Mouse (Mus musculus) left cerebral cortex, postnatal 10 days (tissue): Measurements from ENCODE around the gene Nudt9. TPM values are rescaled to one million over a fixed set of nuclear protein-coding genes. Genes with fewer than 3 reads are reported as not detected.
"Not testable (repeated sequence)": the region's sequence is repeated elsewhere in the genome, so short reads cannot be mapped to it uniquely, and the experiment has no call there.

ENCODE experiments used
- DNase-seq, 2 experiments: peaks; one replicate each; pipeline ENCODE4 v3.0.0; 2021 to 2022; ENCODE audit warnings: low spot score in 2 of 2, mixed read lengths in 1 of 2; ENCODE audit errors: extremely low spot score in 1 of 2
- intact Hi-C: fragments of 180-260 bp; cut with DNase I; formaldehyde crosslinking; loops from one replicate; pipeline ENCODE4 v1.15.1; 2025
- total RNA-seq, 2 experiments: library from RNA; stranded (reverse); gene quantifications; 2 replicates each; pipeline ENCODE4 v1.2.3; 2021

Nudt9 gene
- 10 to 100 TPM; 50.9 to 55.9 TPM for total RNA-seq

- DNase-seq: peak; percentile 96 to 99
- intact Hi-C loops: loop anchor here (10.0 kb wide), 1 partner anchor 192 kb away; no protein-coding TSS in a partner anchor
Observed at GRCm38 (mm10) chr5:104046256-104047199, at the start of gene Nudt9. TSS of gene Nudt9 (plus strand) at chr5:104046306.

DNA sequence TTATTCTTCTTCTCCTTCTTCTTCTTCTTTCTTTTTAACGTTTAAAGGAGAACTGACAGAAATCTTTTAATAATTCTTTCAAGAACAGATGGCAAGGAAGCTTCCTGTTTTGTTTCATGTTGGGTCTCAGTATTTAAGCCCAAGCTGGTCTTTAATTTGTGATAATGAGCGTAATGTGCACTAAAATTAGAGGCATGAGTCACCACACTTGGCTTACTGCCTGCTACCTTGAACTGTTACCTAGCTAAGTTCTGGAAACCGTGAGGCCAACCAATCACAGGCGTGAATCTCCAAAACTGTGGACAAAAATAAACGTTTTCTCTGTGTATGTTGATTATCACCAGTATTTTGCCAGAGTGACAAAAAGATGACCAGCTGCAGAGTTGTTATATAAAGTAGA lies 47.4 kb upstream of the Nudt9 start:
- intact Hi-C loops: loop anchor here (5.0 kb wide), 1 partner anchor 339 kb away; no protein-coding TSS in a partner anchor
- no peak for DNase-seq

DNA sequence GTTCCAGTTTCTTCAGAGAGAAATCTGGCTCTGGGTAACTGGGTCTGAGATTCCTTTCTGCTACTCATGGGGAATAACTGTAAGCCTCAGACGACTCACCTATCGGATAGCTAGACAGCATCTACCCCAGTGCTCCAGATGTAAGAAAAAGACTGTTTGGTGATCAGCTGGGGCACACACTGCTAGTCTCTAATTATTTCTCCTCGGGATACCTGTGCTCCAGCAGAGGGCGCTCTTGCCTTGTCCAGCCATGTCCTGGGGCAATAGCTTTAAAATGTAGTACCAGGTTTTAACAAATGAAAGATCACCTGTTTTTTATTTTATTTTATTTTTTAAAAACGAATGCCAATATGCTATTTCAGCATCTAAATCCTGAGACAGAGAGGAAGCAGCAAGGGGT lies 46.4 kb upstream of the Nudt9 start:
- peak; percentile 60 to 84 for DNase-seq
- intact Hi-C loops: loop anchor here (2.0 to 5.0 kb wide), 2 partner anchors 39 to 338 kb away; no protein-coding TSS in a partner anchor

GRCm38 (mm10) chr5:104002549-104003255 lies 43.4 kb upstream of the Nudt9 start:
- DNase-seq: no peak

GRCm38 (mm10) chr5:104003256-104003931 lies 42.7 kb upstream of the Nudt9 start:
- no peak for DNase-seq
- intact Hi-C loops: no loop called here

More at GRCm38 (mm10) chr5:104002549-104003255, 43.4 kb upstream of the Nudt9 start:
- intact Hi-C loops: no loop called here

- intact Hi-C loops: no loop called here
- DNase-seq: no peak
Observed at GRCm38 (mm10) chr5:104003955-104004354, 42.2 kb upstream of the Nudt9 start.

DNA sequence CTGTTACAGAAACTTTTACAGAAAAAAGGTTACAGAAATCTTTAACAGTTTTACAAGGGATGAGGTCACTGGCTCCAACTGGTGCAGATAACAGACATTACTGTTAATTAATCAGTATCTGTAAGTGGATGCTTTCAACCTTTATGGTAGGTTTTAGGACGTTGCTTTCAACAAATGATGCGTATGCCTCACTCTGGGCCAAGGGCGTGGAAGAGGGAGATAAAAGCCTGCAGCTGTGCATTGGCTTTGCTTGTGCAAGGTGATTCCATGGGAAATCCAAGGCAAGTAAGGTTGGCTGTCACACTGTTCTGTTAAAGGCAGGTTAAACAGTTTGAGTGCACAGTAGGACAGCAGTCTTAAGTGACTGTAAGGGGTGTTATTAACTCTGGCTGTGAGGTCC lies 39.3 kb upstream of the Nudt9 start:
- intact Hi-C loops: no loop called here
- DNase-seq: no peak

- intact Hi-C loops: no loop called here
- no peak for DNase-seq
Observed at GRCm38 (mm10) chr5:104007801-104008200, 38.3 kb upstream of the Nudt9 start.

DNA sequence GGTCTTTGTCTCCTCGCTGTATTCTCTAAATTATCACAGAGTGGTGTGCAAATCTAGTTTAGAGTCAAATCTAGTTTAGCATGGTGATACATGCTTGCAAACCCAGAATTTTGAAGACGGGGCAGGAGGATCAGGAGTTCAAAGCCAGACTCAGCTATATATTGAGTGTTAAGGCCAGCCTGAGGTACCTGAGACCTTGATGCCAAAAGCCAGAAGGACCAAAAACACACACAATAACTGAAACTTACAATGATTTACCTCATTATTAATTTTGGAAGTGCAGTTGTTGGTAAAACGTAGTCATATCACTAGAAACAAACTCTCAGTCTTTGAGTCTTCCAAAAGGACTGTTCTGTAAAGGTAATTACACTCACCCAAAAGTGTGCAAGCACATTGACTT lies 36.7 kb upstream of the Nudt9 start:
- DNase-seq: no peak
- intact Hi-C loops: no loop called here

GRCm38 (mm10) chr5:104010261-104010660 lies 35.8 kb upstream of the Nudt9 start:
- DNase-seq: no peak
- intact Hi-C loops: no loop called here

DNA sequence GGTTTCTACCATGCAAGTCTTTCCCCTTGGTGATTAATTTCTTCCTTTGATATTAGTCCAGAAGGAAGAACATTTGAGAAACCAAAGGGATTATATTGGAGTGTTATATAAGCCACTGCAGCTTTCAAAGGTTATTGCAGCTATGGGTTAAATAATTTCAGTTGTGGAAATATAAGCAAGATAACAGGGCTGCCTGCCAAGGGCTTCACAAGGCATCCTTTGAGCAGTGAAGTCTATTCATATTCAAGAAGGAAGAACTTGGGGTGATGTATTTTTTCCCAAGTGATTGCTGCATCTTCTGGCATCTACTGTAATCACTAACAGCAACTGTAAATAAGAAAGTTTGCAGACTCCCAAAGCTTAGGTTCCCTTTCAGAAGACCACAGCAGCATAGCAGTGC lies 34.7 kb upstream of the Nudt9 start:
- intact Hi-C loops: no loop called here
- no peak for DNase-seq

DNA sequence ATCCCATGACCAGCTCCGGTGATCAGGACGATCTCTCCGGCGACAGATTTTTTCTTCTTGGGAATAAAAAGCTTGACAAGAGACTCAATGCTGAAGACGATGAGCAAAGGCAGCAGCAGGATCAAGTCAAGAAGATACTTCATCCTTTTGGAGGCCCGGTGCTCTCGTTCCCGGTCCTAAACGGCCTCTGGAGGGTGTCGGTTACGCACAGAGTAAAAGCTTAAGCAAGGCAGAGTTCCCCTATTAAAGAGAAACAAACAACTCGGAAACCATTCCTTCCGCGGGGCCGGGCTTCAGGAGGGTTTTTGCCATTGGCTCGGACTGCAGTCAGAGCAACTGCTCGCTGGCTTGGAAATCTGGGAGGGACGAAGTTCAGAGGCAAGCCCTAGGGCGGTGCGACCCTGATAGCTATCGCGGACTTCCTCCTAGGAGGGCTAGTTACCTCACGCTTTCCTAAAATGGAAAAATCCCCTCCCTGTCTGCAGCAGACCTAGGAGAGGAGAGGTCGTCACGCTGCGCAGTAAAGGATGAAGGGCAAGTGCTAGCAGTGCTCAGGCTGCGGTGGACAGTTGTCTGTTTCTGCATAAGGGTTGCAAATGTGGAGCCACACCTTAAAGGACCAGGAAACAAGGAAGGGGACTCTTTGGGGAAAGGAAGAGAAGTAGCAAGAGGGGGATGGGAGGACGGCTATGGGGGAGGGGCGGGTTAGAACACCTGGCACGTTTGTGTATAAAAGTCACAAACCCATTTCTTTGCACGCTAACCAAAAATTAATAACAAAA lies 24.3 kb upstream of the Nudt9 start, which contains the start of gene Hsd17b11:
Hsd17b11 (minus strand) TSS at position 323 of the 782 bp plus-strand sequence.
- intact Hi-C loops: no loop called here
- peak; percentile 59 to 90 for DNase-seq

DNA sequence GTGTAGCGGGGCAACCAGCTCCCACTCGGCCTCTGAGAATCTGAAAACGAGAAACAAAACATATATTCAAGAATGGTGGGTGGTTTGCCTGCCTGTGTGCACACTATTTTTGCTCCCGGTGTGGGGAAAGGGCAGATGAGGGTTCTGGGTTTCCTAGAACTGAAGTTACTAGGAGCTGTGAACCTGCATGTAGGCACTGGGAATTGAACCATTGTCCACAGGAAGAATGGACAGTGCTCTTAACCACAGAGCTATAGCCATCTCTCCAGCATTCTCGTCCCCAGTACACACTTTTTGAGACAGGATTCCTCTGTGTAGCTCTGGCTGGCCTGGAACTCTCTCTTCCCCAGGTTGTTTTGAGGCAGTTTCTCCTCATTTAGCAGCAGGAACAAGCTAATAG lies 23.5 kb upstream of the Nudt9 start:
- no peak for DNase-seq
- intact Hi-C loops: no loop called here

DNA sequence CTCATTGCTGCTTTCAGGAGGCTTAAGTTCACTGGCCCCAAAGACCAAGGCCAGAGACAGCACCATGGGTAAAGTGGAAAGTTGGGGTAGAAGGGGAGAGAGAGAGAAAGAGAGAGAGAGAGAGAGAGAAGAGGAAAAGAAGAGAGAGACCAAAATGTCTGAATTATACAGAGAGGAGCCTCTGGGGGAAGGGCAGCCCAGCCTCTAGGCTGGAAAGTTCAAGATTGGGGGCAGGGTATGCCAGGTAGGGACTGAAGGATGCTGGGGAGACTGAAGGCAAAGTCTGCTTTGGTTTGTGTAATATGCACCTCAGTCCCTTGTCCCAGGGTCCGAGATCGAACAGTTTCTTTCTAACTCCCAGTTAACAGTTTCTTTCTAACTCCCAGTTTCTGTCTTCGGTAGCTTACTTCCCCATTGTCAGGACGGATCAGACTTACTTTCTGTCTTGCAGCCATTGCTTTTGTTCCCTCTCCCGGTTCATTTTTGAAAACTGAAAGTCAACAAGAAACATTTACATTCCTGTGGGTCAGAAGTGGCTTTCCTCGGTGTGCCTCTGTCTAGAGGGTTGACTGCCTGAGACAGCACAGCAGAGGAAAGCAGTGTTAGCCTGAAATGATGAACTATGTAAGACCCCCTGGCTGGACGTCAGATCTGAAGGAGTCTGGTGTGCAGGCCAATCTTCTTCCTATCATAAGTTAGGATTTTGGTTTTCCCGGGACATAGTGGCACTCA lies 22.7 kb upstream of the Nudt9 start:
- DNase-seq: no peak
- intact Hi-C loops: no loop called here

- DNase-seq, intact Hi-C loops: not testable (repeated sequence)
Observed at GRCm38 (mm10) chr5:104024193-104024592, 21.9 kb upstream of the Nudt9 start.

DNA sequence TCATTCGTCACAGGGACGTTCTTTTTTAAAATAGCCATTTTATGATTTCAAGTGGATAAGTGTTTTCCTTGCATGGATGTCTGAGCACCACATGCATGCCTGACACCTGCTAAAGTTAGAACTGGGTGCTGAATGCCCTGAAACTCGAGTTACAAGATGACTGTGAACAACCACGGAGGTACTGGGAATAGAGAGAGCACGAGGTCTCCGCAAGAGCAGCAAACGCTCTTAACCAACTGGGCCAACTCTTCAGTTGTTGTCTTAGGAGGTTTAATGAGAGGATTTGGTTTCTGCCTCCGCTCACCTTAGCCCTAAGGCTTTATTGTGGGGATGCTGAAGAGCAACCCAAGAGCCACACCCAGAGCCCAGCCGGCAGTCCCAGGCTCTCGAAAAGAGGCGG lies 21.3 kb upstream of the Nudt9 start:
- no peak for DNase-seq
- intact Hi-C loops: no loop called here

- intact Hi-C loops: no loop called here
- DNase-seq: peak in 1 of 2 experiments; percentile 30
Observed at GRCm38 (mm10) chr5:104025245-104025854, 20.8 kb upstream of the Nudt9 start.
